Mouse (Mus musculus): ENCODE measurements around the gene Pde4c. TPM values are rescaled to one million over a fixed set of nuclear protein-coding genes. Genes with fewer than 3 reads are reported as not detected.

Pde4c gene
- total RNA-seq (2021) = 1 to 10 TPM; 1.6 to 1.7 TPM

GRCm38 (mm10) chr8:70723486-70724210, at the start of gene Pde4c:
Gene Pde4c, plus strand, starts transcription at chr8:70723720.
- DNase-seq (ENCODE audit: low spot score in 2 of 2) = no peak
- intact Hi-C loops (cut with DNase I) = no loop called here

GRCm38 (mm10) chr8:70674109-70674508, 49.4 kb upstream of the Pde4c start:
- no peak for DNase-seq (ENCODE audit: low spot score in 2 of 2)
- intact Hi-C loops (cut with DNase I) = no loop called here

- intact Hi-C loops (cut with DNase I) = no loop called here
These were observed 48.8 kb upstream of the Pde4c start for GRCm38 (mm10) chr8:70674716-70675115.

GRCm38 (mm10) chr8:70675336-70675735, 48.2 kb upstream of the Pde4c start:
- intact Hi-C loops (cut with DNase I) = no loop called here

More at GRCm38 (mm10) chr8:70674716-70675115, 48.8 kb upstream of the Pde4c start:
- no peak for DNase-seq (ENCODE audit: low spot score in 2 of 2)

GRCm38 (mm10) chr8:70677451-70678080, 46.0 kb upstream of the Pde4c start:
- intact Hi-C loops (cut with DNase I) = no loop called here
- no peak for DNase-seq (ENCODE audit: low spot score in 2 of 2)

More at GRCm38 (mm10) chr8:70675336-70675735, 48.2 kb upstream of the Pde4c start:
- no peak for DNase-seq (ENCODE audit: low spot score in 2 of 2)

GRCm38 (mm10) chr8:70678679-70679078, 44.8 kb upstream of the Pde4c start:
- intact Hi-C loops (cut with DNase I) = no loop called here
- DNase-seq (ENCODE audit: low spot score in 2 of 2) = no peak

- intact Hi-C loops (cut with DNase I) = no loop called here
- no peak for DNase-seq (ENCODE audit: low spot score in 2 of 2)
These were observed 44.1 kb upstream of the Pde4c start for GRCm38 (mm10) chr8:70679404-70679803.

GRCm38 (mm10) chr8:70680039-70680438, 43.5 kb upstream of the Pde4c start:
- no peak for DNase-seq (ENCODE audit: low spot score in 2 of 2)
- intact Hi-C loops (cut with DNase I) = no loop called here

GRCm38 (mm10) chr8:70681410-70681809, 42.1 kb upstream of the Pde4c start:
- no peak for DNase-seq (ENCODE audit: low spot score in 2 of 2)
- intact Hi-C loops (cut with DNase I) = no loop called here

- intact Hi-C loops (cut with DNase I) = no loop called here
- peak in 1 of 2 experiments; percentile 85 for DNase-seq (ENCODE audit: low spot score in 2 of 2)
These were observed 41.3 kb upstream of the Pde4c start for GRCm38 (mm10) chr8:70682193-70682592.

- intact Hi-C loops (cut with DNase I) = no loop called here
- no peak for DNase-seq (ENCODE audit: low spot score in 2 of 2)
These were observed 40.8 kb upstream of the Pde4c start for GRCm38 (mm10) chr8:70682692-70683091.

- intact Hi-C loops (cut with DNase I) = no loop called here
- peak; percentile 86 to 97 for DNase-seq (ENCODE audit: low spot score in 2 of 2)
These were observed 39.2 kb upstream of the Pde4c start for GRCm38 (mm10) chr8:70684291-70684690.

- no peak for DNase-seq (ENCODE audit: low spot score in 2 of 2)
- intact Hi-C loops (cut with DNase I) = no loop called here
These were observed 35.9 kb upstream of the Pde4c start for GRCm38 (mm10) chr8:70687576-70687975.

- no peak for DNase-seq (ENCODE audit: low spot score in 2 of 2)
- intact Hi-C loops (cut with DNase I) = no loop called here
These were observed 35.4 kb upstream of the Pde4c start for GRCm38 (mm10) chr8:70688136-70688535.

- intact Hi-C loops (cut with DNase I) = no loop called here
- DNase-seq (ENCODE audit: low spot score in 2 of 2) = no peak
These were observed 33.6 kb upstream of the Pde4c start for GRCm38 (mm10) chr8:70689892-70690390.

GRCm38 (mm10) chr8:70691230-70691629, 32.3 kb upstream of the Pde4c start:
- intact Hi-C loops (cut with DNase I) = no loop called here
- DNase-seq (ENCODE audit: low spot score in 2 of 2) = no peak

- intact Hi-C loops (cut with DNase I) = no loop called here
- no peak for DNase-seq (ENCODE audit: low spot score in 2 of 2)
These were observed 31.7 kb upstream of the Pde4c start for GRCm38 (mm10) chr8:70691727-70692231.

- intact Hi-C loops (cut with DNase I) = no loop called here
- DNase-seq (ENCODE audit: low spot score in 2 of 2) = no peak
These were observed 29.9 kb upstream of the Pde4c start for GRCm38 (mm10) chr8:70693636-70694035.

- no peak for DNase-seq (ENCODE audit: low spot score in 2 of 2)
- intact Hi-C loops (cut with DNase I) = no loop called here
These were observed 28.1 kb upstream of the Pde4c start for GRCm38 (mm10) chr8:70695318-70696018.

Measured in left cerebral cortex, postnatal 25 days (tissue).